Mouse (Mus musculus) common myeloid progenitor, adult 5-6 weeks (primary cell): Measurements from ENCODE around the gene Prkar1a. TPM values are rescaled to one million over a fixed set of nuclear protein-coding genes. Genes with fewer than 3 reads are reported as not detected.
A peak's percentile ranks its signal among the peaks of the same experiment; 100 is the strongest.

Experiments
- ATAC-seq: replicated peaks from 2 replicates; pipeline ENCODE4 v1.8.0; 2016; ENCODE audit warnings: low read depth, mild to moderate bottlenecking, moderate TSS enrichment, inconsistent platforms; ENCODE audit not compliant: poor library complexity, severe bottlenecking
- total RNA-seq: library from RNA; stranded (forward); fragments of 200-1000, 187-1606 nt; gene quantifications from 2 replicates; pipeline ENCODE4 v1.2.3, GENCODE M21; 2017

The Prkar1a gene
- 93.1 and 123 TPM in 2 replicates for total RNA-seq

DNA sequence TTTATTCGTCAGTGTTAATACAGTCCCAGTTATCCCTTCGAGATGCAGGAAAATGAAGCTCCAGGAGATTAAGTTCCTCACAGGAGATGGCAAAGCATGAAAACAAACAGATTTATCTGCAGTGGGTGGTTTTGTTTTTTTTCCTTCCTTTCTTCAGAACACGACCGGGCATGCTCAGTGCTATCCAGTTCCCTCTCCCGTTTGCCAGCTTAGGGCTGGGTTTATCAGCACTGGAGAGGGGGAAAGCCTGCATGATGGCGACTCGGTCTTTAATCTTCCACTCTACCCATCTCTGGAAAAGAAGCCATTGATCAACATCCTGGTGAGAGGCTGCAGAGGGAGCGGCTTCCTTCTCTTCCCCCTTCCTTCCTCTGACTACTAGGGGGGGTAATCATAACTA lies at the start of gene Prkar1a:
TSS of gene Prkar1a (plus strand) at position 200 of the 400 bp plus-strand sequence.
- no peak for ATAC-seq

DNA sequence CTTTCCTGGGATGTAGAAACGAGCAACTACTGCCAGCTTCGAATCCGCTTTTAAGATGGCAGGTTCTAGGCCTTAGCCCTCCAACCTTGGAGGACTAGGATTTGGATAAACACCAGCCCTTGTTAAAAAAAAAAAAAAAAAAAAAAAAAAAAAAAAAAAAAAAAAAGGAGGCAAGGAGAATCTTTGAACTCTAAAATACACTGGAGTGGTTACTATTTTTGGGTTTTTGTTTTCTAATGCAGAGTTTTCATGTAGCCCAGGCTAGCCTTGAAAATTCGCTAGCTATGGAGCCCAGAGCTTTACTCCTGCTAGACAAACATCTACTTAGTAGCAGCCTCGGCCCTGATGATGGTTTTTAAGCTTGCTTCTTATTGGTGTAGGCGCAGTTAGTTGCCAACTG lies 41.6 kb upstream of the Prkar1a start:
- ATAC-seq, result no peak

- ATAC-seq, result no peak
Measured at GRCm38 (mm10) chr11:109608976-109609625, 40.1 kb upstream of the Prkar1a start.

DNA sequence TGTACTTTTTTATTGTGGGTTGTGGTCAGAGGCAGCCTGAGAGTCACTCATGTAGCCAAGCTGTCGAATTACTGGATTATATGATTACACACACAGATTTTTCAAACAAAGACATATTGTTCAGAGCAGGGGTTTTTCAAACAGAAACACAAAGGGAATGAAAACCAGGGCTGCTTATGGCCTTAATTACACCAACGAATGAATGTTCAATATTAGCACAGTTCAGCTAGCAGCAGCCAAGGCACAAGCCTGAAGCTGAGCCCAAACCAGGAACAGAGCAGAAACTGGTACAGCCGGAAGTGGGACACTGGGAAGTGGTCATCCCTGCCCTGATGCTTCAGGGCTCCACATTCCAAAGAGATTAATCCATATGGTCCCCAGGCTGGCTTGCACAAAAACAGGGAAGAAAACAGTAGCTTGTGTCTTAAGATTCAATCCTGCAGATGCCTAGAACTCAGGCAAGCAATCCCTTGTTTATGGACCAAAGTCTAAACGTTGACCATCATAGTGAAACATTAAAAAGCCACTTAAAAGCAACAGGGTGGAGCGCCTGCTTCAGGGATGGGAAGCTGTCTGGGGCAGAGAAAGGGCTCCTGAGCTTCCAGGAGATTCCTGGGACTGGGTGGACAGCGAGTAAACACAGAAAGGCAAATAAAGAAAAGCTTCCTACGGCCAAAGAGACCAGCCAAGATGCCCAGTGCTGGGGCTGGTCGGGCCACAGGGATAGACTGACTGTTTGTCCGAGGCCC lies 39.0 kb upstream of the Prkar1a start:
- no peak for ATAC-seq

DNA sequence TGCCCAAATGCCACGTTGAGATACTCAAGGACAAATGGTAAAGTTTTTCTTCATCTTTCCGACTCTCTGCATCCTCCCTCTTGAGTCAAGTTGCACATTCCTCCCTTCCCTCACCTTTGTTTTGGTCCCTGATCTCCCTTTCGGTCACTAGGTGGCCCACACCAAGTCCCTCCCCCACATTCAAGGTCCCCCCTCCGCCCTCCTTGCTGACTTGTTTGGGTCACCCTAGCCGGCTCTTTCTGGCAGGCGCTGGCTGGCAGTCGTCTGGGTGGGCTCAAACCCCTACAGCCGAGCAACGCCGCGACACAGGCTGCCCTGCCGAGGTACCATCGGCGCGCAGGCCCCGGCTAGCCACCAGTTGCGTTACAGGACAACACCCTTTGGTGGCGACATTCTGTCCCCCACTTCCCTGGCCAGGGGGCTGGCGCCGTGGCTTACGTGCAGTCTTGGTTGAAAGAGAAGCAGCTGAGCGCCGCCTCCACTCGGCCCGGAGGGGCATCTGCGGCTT lies 38.4 kb upstream of the Prkar1a start:
- peak; percentile 5; the same call in 1 of the 2 replicates for ATAC-seq

GRCm38 (mm10) chr11:109611303-109612149 lies 37.7 kb upstream of the Prkar1a start, which contains the start of gene Wipi1:
Gene Wipi1, minus strand, starts transcription at chr11:109611967.
- ATAC-seq, result peak; percentile 83

- ATAC-seq, result no peak
Measured at GRCm38 (mm10) chr11:109612871-109613529, 36.2 kb upstream of the Prkar1a start.

DNA sequence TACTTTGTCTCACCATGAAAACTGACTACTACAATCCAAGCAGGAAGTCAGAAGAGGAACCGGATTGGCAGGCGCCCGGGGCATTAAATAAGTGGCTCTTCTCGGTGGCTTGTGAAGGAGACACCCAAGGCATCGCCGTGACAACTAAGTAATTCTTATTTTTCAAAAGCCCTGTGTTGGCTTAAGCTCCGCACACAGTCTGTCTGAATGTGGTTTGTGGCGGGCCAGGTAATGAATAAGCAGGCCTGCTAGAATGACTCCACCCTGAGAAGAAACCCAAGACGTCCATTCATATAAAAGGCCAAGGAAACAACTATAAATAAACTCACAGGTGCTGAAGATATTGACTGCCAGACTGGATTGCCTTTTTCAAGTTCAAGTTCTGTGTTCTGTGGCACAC lies 33.9 kb upstream of the Prkar1a start:
- no peak for ATAC-seq

GRCm38 (mm10) chr11:109616352-109616751 lies 32.9 kb upstream of the Prkar1a start:
- ATAC-seq, result no peak

GRCm38 (mm10) chr11:109616766-109617165 lies 32.4 kb upstream of the Prkar1a start:
- ATAC-seq, result no peak

GRCm38 (mm10) chr11:109619055-109619454 lies 30.1 kb upstream of the Prkar1a start:
- ATAC-seq, result peak; percentile 47; the same call in 1 of the 2 replicates

DNA sequence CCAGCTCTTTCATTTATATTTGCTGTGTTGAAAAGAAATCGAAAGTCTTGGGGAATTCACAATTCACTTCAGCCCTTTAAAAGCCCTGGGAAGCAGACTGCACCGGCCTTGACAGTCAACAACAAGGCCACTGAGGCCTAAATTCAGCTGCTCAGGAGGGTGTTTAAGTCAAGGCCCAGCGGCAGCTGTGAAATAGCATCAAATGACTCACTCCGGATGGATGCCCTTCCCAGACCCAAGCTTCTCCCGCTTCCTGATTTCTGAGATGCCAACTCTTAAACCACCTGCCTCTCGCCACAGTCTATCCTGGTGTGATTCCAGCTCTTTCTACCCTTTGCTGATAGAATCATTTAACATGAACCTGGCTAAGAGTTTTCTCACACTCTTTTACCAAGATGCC lies 28.8 kb upstream of the Prkar1a start:
- ATAC-seq, result no peak

GRCm38 (mm10) chr11:109621183-109621582 lies 28.0 kb upstream of the Prkar1a start:
- ATAC-seq, result peak; percentile 70

- peak; percentile 79 for ATAC-seq
Measured at GRCm38 (mm10) chr11:109622518-109623037, 26.6 kb upstream of the Prkar1a start.

GRCm38 (mm10) chr11:109623238-109623637 lies 26.0 kb upstream of the Prkar1a start:
- no peak for ATAC-seq

DNA sequence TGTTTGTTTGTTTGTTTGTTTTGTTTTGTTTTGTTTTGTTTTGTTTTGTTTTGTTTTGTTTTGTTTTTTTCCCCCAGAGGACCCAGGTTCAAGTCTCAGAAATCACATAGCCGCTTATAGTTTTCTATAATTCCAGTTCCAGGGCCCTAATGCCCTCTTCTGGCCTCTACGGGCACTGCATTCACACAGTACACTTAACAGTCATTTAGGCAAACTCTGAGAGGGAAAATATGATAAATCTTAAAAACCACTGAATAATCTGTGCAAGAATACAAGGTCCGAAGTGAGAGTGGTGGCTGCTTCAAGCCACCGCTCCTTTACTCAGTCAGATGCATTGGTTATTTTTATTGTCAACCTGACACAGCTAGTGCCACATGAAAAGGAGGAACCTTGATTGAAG lies 21.6 kb upstream of the Prkar1a start:
- peak; percentile 77 for ATAC-seq

DNA sequence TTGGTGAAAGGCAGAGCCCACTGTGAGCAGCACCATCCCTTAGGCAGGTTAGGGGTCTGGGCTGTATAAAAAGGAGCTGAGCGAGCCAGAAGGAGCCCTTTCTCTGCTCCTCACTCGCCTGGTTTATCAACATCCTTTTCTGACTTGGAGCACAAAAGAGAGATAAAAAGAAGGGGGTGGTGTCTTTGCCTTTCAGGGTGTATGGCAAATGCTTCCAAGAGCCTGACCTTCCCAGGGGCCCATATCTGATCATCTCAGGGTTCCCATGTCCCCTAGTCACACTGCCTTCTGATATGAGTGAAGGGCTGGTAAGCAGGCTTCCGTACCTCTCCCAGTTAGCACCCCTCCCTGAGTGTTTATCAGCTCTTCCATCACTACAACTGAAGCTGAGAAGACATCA lies 21.1 kb upstream of the Prkar1a start:
- no peak for ATAC-seq

GRCm38 (mm10) chr11:109629021-109629521 lies 20.1 kb upstream of the Prkar1a start:
- ATAC-seq, result no peak

- ATAC-seq, result no peak
Measured at GRCm38 (mm10) chr11:109634928-109635327, 14.3 kb upstream of the Prkar1a start.
